Mouse (Mus musculus) right cerebral cortex, postnatal 4 days (tissue): Measurements from ENCODE around the gene Loxl3.

Experiments used
- DNase-seq: peaks from one replicate; pipeline ENCODE4 v3.0.0-alpha.2; 2022

Loxl3 gene

DNA sequence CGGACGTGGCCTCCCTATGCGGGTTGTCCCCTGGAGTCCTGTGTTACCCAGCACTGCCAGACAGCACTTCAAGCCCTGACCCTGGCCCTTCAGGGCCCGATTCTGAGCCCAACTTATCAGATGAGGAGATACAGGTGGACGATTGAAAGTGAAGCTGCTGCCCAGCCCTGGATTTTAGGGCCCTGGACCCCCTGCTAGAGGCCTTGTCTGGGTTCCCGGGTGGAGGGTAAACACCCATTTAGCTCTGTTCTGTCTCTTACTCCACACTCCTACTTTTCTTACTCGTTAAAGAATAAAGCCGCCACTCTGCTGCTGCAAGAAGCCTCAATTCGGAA, 53.9 kb downstream of the Loxl3 start:
- DNase-seq: no peak

DNA sequence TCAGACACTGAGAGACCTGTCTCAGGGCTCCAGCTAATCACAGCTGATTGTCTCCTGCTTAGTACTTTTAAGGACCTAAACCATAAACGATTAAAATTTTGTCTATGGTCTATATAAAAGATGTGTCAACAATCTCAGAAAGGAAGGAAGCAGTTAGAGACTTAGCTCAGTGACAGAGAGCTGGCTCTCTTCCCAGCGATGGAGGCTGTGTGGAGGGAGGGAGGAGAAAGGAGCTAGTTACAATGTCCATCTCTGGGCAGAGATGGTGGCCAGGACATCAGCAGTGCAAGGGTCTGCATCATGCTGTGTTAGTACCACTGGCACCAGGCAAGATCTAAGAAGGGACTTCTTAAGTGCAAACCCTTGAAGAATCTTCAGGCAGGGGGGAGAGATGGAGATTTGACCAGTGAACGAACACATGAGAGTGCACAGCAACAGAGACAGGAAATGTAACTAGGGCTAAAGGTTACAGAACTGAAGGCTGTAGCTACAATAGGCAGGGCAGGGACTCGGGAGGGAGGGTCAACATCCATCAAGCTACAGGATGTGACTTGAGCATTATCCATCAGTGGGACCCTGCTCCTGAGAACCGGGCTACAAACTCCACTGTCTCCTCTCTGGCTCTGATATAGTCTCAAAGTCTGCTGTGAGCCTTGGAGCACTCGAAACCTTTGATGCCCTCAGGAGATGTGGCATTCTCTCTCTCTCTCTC, 58.6 kb downstream of the Loxl3 start:
- no peak for DNase-seq

DNA sequence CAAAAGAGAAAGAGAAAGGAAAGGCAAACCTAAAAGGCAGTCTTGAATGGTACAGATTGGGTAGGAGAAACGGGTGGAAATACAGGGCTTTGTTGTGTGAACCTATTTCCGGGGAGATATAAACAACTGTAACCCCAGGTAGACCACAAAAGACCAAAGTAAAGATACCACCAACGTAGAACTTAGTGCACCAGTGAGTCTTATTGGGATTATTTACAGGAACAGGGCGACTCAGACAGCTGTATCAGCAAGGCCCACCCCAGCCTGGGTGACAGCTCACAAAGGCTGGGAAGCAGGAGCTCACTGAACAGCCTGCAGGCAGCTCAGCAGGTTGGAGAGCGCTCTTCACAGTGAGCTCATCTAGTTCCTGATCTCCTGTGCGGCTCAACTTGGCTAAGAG, 62.0 kb downstream of the Loxl3 start:
- no peak for DNase-seq

DNA sequence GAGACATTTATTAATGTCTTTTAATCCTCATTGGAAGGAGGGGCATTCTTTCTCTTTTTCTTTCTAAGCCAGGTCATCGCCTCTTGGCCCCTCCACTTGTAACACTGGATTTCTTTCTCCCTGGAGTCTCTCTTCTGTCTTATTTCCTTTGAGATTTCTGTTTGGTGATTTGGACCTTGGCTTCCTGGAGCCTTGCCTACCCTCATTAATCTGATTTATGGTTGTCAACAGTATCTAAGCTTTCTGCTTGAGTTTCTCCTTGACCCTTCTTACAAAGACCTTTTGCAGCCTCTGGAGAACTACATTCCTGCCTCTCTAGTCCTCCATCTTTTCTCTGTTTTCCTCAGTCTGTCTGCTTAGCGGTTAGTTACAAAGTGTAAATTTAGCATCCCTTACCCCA, 64.4 kb downstream of the Loxl3 start:
- no peak for DNase-seq

DNA sequence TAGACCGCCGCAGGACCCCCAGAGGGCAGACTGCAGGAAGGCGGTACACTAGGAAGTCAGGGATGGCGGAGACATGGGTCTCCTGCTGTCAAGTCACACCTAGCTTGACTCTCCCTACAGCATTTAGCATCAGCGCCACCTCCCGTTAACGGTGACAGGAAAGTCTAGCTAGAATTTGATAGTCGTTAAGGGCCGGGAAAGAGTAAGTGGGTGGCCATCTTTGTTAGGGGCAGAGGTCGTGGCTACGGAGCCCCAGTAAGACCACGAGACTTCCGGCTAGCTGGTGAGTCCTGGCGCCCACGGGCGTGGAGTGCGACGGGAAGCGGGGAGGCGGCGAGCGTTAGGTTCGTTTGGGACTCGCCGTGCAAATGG, 67.3 kb downstream of the Loxl3 start, which contains the start of the genes Ccdc142 and Gm42688:
TSS of gene Ccdc142 (plus strand) at position 286 of the 372 bp plus-strand sequence.
TSS of gene Gm42688 (plus strand) at position 302 of the 372 bp plus-strand sequence.
- peak; percentile 79 for DNase-seq

DNA sequence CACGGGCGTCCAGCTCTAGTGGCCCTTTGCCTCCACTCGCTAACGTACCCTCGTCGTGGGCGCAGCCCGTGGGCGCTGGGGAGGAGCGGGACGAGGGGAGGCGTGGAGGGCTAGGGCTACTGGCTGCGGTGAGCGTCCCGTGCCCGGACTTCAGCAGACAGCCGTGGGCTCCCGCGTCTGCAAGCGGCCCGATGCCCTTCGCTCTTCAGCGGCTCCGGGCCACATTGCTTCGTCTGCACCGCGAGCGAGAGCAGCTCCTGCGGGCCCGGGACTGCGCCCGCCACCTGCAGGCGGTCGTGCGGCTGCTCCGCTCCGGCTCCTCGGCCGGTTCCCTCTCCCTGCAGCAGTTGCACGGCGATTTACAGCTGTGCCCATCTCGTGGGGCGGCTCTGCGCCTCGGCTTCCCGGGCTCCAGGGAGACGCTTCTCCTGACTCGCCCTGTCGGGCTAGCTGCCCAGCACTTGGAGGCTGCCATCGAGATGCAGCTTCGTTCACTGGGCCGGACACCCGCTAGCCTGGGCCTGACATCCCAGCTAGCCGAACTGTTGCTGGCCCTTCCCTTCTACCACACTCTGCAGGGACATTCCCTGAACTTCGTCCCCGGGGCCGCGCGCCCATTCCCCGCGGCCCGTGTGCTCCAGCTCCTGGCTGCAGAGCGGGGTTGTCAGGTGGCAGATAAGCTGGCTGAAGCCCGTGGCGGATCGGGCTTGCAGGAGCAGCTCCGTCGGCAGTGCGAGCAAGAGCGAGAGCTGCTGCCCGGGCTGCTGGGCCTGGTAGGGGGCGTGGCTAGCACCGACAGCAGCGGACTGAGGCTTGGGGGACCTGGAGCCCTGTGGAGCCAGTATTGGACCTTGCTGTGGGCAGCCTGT, 67.9 kb downstream of the Loxl3 start:
- DNase-seq: peak; percentile 61
